Mouse (Mus musculus) myocyte (in vitro differentiated cells): ENCODE results near the gene Plxna4. TPM values are rescaled to one million over a fixed set of nuclear protein-coding genes. Genes with fewer than 3 reads are reported as not detected.

Experiments
- H3K27me3 ChIP-seq: one replicate; pipeline ENCODE4 v1.6.1; 2011; ENCODE audit not compliant: control insufficient read depth, insufficient read depth, insufficient read length
- H3K36me3 ChIP-seq: one replicate; pipeline ENCODE4 v1.6.1; 2011; ENCODE audit not compliant: control insufficient read depth, insufficient read depth
- H3K4me2 ChIP-seq: one replicate; pipeline ENCODE4 v1.6.1; 2011; ENCODE audit warnings: low read depth, control low read depth
- H3K4me3 ChIP-seq: one replicate; pipeline ENCODE4 v1.5.1; 2011; ENCODE audit warnings: mild to moderate bottlenecking, control low read depth, moderate library complexity
- H3K79me2 ChIP-seq: one replicate; pipeline ENCODE4 v1.6.1; 2011; ENCODE audit not compliant: control insufficient read depth, insufficient read depth
- H3ac ChIP-seq: one replicate; pipeline ENCODE4 v1.6.1; 2011; ENCODE audit not compliant: control insufficient read depth, insufficient read length
- CEBPB ChIP-seq: IDR thresholded peaks from 2 replicates; pipeline ENCODE4 v1.6.1; 2011; ENCODE audit warnings: mild to moderate bottlenecking, moderate library complexity; ENCODE audit not compliant: poor library complexity, insufficient read depth, severe bottlenecking
- E2F4 ChIP-seq: IDR thresholded peaks from one replicate; pipeline ENCODE4 v1.6.1; 2011; ENCODE audit warnings: mild to moderate bottlenecking, control low read depth, moderate library complexity; ENCODE audit not compliant: insufficient read depth
- MAX ChIP-seq: IDR thresholded peaks from one replicate; pipeline ENCODE4 v1.6.1; 2011; ENCODE audit warnings: low read depth, mild to moderate bottlenecking, control low read depth
- MYOD1 ChIP-seq, 3 experiments: IDR thresholded peaks; one replicate each; pipeline ENCODE4 v1.6.1; 2011; ENCODE audit warnings: control low read depth in 2 of 3, low read depth in 2 of 3, mild to moderate bottlenecking in 2 of 3, moderate library complexity in 1 of 3; ENCODE audit not compliant: insufficient read length in 2 of 3, control insufficient read depth in 1 of 3
- MYOG ChIP-seq, 3 experiments: IDR thresholded peaks; one replicate each; pipeline ENCODE4 v1.6.1; 2011; ENCODE audit warnings: control low read depth in 2 of 3, low read depth in 2 of 3, mild to moderate bottlenecking in 2 of 3; ENCODE audit not compliant: insufficient read length in 2 of 3, control insufficient read depth in 1 of 3, insufficient read depth in 1 of 3
- POLR2A ChIP-seq: IDR thresholded peaks from one replicate; pipeline ENCODE4 v1.6.1; 2011; ENCODE audit warnings: low read depth, mild to moderate bottlenecking, control low read depth, moderate library complexity; ENCODE audit not compliant: insufficient read length
- POLR2AphosphoS2 ChIP-seq: IDR thresholded peaks from one replicate; pipeline ENCODE4 v1.6.1; 2011; ENCODE audit warnings: low read depth, control low read depth; ENCODE audit not compliant: insufficient read length
- REST ChIP-seq: IDR thresholded peaks from one replicate; pipeline ENCODE4 v1.6.1; 2011; ENCODE audit warnings: mild to moderate bottlenecking, control low read depth, moderate library complexity; ENCODE audit not compliant: insufficient read depth, insufficient read length
- SRF ChIP-seq: IDR thresholded peaks from one replicate; pipeline ENCODE4 v1.6.1; 2011; ENCODE audit warnings: low read depth; ENCODE audit not compliant: control insufficient read depth, insufficient read length
- TCF12 ChIP-seq: IDR thresholded peaks from one replicate; pipeline ENCODE4 v1.6.1; 2011; ENCODE audit warnings: mild to moderate bottlenecking, control low read depth; ENCODE audit not compliant: poor library complexity, insufficient read depth, severe bottlenecking
- TCF3 ChIP-seq: IDR thresholded peaks from one replicate; pipeline ENCODE4 v1.6.1; 2011; ENCODE audit warnings: low read depth, control low read depth; ENCODE audit not compliant: insufficient read length
- USF1 ChIP-seq: IDR thresholded peaks from one replicate; pipeline ENCODE4 v1.6.1; 2011; ENCODE audit warnings: low read depth, mild to moderate bottlenecking, control low read depth, moderate library complexity
- polyA plus RNA-seq: library from polyadenylated mRNA; unstranded; fragments of >200 nt; fragmentation: generic; extraction: Trizol; gene quantifications from one replicate; pipeline ENCODE4 v1.2.1, GENCODE M21; 2012; ENCODE audit warnings: missing spikeins

The Plxna4 gene
- polyA plus RNA-seq, 1 experiment, result 0.70 TPM

DNA sequence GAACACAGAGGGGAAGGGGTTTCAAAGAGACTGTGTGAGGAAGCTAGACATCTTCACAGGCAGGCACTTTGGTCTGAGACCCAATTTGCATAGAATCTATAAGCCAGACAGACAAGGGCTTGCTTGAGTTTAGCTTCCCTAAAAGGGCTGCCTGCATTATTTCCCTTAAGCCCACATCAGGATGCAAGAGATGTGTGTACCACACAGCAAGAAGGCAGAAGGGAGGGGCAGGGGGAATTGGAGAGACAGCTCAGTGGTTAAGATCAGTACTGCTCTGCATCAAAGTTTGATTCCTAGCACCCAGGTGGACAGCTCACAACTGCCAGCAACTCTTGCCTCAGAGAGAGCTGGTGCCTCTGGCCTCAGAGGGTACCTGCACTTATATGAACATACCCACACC lies 256.7 kb downstream of the Plxna4 start:
- no peaks in the 10 kb centered on the region for H3K79me2 ChIP-seq
- no peak for TF ChIP-seq MYOG (IDR thresholded peaks at IDR 0.05; ENCODE audit: control insufficient read depth in 1 of 3, insufficient read depth in 1 of 3, insufficient read length in 2 of 3, low read depth in 2 of 3)
- TF ChIP-seq SRF, result no peak
- no peak for TF ChIP-seq POLR2AphosphoS2
- TF ChIP-seq TCF3, result no peak
- no peak for TF ChIP-seq POLR2A
- TF ChIP-seq E2F4, result no peak
- TF ChIP-seq MYOD1 (IDR thresholded peaks at IDR 0.05; ENCODE audit: control insufficient read depth in 1 of 3, insufficient read length in 2 of 3, low read depth in 2 of 3), result no peak
- no peak for TF ChIP-seq TCF12
- TF ChIP-seq USF1, result no peak
- no peaks in the 10 kb centered on the region for H3K36me3 ChIP-seq
- no peak overlapping the region for H3K4me3 ChIP-seq
- H3K4me2 ChIP-seq, result no peak overlapping the region
- H3ac ChIP-seq, result no peak overlapping the region
- no peaks in the 10 kb centered on the region for H3K27me3 ChIP-seq

DNA sequence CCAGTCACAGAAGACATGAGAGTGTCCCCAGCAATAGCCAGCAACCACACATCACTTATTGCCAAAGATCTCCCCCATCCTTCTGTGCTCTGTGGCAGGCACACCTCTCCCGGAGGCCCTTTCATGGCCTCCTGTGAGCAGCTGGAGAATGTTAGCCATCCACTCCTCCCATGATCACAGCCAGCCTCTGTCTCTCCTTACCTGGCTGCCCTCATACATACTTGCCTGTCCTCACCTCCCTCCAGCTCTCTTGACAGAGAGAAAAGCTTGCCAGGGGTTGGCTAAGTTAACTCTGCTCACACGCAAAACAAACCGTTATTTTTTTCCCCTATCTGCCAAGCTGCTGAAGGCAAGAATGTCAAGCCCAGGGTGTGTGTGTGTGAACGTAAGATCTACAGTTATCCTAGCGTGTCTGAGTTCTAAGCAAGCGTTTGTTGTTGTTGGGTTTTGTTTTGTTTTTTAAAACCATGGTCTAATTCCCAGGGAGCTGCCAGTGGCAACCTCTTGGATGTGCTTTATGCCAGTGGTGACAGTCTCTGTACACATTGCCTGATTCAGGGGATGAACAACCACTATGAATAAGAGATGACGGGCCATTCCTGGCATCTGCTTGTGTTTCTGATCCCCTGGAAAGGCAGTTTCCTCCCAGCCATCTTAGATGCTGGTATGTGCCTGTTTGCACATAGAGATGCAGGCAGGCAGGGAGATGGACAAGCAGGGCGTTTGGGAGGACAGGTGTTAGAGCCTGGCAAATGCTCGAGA lies 257.8 kb downstream of the Plxna4 start:
- H3K36me3 ChIP-seq, result no peaks in the 10 kb centered on the region
- TF ChIP-seq TCF3, result no peak
- no peak for TF ChIP-seq MYOG (IDR thresholded peaks at IDR 0.05; ENCODE audit: control insufficient read depth in 1 of 3, insufficient read depth in 1 of 3, insufficient read length in 2 of 3, low read depth in 2 of 3)
- TF ChIP-seq E2F4, result no peak
- TF ChIP-seq CEBPB, result no peak
- TF ChIP-seq USF1, result no peak
- no peak for TF ChIP-seq SRF
- TF ChIP-seq TCF12, result no peak
- TF ChIP-seq MYOD1 (IDR thresholded peaks at IDR 0.05; ENCODE audit: control insufficient read depth in 1 of 3, insufficient read length in 2 of 3, low read depth in 2 of 3), result no peak
- TF ChIP-seq REST, result no peak
- no peak overlapping the region for H3ac ChIP-seq
- H3K79me2 ChIP-seq, result no peaks in the 10 kb centered on the region
- H3K4me3 ChIP-seq, result no peak overlapping the region
- H3K4me2 ChIP-seq, result no peak overlapping the region
- H3K27me3 ChIP-seq, result no peaks in the 10 kb centered on the region

DNA sequence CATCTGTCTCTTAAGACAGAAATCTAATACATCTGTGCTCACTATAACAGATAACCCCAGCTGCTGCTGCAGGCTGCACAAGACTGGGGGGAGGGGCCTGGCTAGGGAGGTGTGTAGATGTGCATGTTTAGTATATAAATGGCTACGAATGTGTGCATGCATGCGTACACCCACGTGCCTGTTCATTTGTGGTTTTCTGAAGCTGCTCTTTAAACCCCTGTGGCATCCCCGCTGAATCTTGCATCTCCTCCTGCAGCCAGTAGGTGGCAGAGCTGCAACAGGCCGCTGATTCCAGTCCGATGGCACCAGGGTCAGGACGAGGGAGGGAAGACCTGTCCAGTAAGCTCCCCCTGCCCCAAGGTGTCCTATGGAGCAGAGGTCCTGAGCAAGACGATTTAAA lies 260.0 kb downstream of the Plxna4 start:
- Histone ChIP-seq H3K36me3 (no peaks in the 10 kb centered on the region), H3K79me2 (no peaks in the 10 kb centered on the region), H3ac (no peak overlapping the region), H3K4me3 (no peak overlapping the region), H3K4me2 (no peak overlapping the region), H3K27me3 (no peaks in the 10 kb centered on the region)
- TF ChIP-seq MYOD1 (IDR thresholded peaks at IDR 0.05; ENCODE audit: control insufficient read depth in 1 of 3, insufficient read length in 2 of 3, low read depth in 2 of 3), result no peak
- TF ChIP-seq TCF3, result no peak
- no peak for TF ChIP-seq CEBPB
- no peak for TF ChIP-seq SRF
- no peak for TF ChIP-seq E2F4
- no peak for TF ChIP-seq MAX
- TF ChIP-seq REST, result no peak
- TF ChIP-seq POLR2AphosphoS2, result no peak
- TF ChIP-seq USF1, result no peak
- no peak for TF ChIP-seq POLR2A
- no peak for TF ChIP-seq MYOG (IDR thresholded peaks at IDR 0.05; ENCODE audit: control insufficient read depth in 1 of 3, insufficient read depth in 1 of 3, insufficient read length in 2 of 3, low read depth in 2 of 3)

DNA sequence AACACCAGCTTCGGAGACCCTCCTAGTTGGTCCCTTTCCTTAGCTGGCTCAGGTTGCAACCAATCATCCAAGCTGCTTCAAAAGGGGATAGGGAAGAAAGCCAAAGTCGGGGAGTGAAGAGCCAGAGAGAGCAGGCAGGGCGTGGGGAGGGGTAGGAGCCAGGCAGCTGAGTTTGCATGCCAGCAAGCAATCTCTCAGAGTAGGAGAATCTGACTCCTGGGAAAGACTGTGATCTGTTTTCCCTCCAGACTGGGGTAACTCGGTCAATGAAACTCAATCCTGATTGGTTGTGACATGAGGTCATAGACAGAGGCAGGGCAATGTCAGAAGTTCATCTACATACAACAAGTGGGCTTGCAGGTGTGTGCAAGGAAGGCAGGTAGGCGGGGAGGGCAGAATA lies 260.8 kb downstream of the Plxna4 start:
- no peak overlapping the region for H3K4me3 ChIP-seq
- no peaks in the 10 kb centered on the region for H3K27me3 ChIP-seq
- H3K36me3 ChIP-seq, result no peaks in the 10 kb centered on the region
- H3K4me2 ChIP-seq, result no peak overlapping the region
- no peaks in the 10 kb centered on the region for H3K79me2 ChIP-seq
- no peak for TF ChIP-seq MAX
- no peak for TF ChIP-seq CEBPB
- TF ChIP-seq MYOG (IDR thresholded peaks at IDR 0.05; ENCODE audit: control insufficient read depth in 1 of 3, insufficient read depth in 1 of 3, insufficient read length in 2 of 3, low read depth in 2 of 3), result no peak
- TF ChIP-seq REST, result no peak
- TF ChIP-seq POLR2A, result no peak
- no peak for TF ChIP-seq POLR2AphosphoS2
- TF ChIP-seq MYOD1 (IDR thresholded peaks at IDR 0.05; ENCODE audit: control insufficient read depth in 1 of 3, insufficient read length in 2 of 3, low read depth in 2 of 3), result no peak
- TF ChIP-seq TCF12, result no peak
- TF ChIP-seq TCF3, result no peak
- no peak overlapping the region for H3ac ChIP-seq

DNA sequence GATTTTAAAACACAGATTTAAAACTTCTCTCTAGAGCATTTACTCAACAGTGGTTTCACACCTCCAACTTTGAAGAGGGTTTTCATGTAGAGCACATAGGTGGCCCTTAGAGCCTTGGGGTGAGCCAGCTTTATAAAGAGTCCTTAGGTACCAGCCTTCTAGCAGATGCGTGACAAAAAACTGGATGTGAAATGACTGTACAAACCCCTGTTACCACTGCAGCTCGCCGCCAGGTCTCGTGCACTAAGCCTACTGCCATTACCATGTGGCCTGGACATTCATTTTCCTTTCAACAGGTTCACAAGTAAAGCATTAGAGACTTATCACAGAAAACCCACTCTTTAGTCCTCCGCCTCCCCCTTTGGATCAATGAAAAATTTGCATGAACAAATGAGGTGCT lies 261.6 kb downstream of the Plxna4 start:
- no peaks in the 10 kb centered on the region for H3K27me3 ChIP-seq
- no peaks in the 10 kb centered on the region for H3K79me2 ChIP-seq
- no peak overlapping the region for H3K4me3 ChIP-seq
- no peaks in the 10 kb centered on the region for H3K36me3 ChIP-seq
- no peak overlapping the region for H3K4me2 ChIP-seq
- no peak for TF ChIP-seq TCF3
- TF ChIP-seq POLR2AphosphoS2, result no peak
- TF ChIP-seq USF1, result no peak
- TF ChIP-seq CEBPB, result no peak
- TF ChIP-seq MAX, result no peak
- TF ChIP-seq POLR2A, result no peak
- no peak for TF ChIP-seq MYOD1 (IDR thresholded peaks at IDR 0.05; ENCODE audit: control insufficient read depth in 1 of 3, insufficient read length in 2 of 3, low read depth in 2 of 3)
- TF ChIP-seq REST, result no peak
- H3ac ChIP-seq, result no peak overlapping the region
